ENCODE assay signal across 26 mouse cellular contexts in the genomic region with DNA sequence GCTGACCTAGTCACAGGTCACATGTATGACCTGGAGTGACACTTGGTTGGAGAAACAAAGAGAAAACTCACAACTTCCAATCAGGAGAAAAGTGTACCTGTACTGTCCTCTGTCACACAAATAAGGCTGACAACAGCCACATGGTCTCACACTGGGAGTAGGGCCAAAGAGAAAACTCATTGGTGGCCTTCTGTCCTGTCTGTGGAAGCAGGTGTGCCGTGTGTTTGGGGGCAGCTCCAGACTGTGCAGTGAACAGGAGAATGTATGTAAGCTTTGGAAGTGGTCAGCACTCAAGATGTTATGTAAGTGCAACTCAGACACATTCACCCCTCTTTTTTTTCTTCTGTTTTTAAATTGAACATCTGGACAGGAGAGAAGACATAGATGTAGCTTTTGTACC.
"Had no signal": no experiment of that assay in that cellular context is flagged by ENCODE, and none has a peak within 500 bp of the region (broad histone marks: within the 10 kb centered on the region; RNA-seq: fewer than 3 reads in every experiment).

No protein-coding gene starts in this region.

- ATAC-seq: forebrain, embryonic 13.5 days; forebrain, embryonic 14.5 days; forebrain, embryonic 15.5 days; forebrain, embryonic 16.5 days; forebrain, postnatal 0 days had no signal

- H3K4me2 ChIP-seq: embryonic facial prominence, embryonic 12.5 days; embryonic facial prominence, embryonic 13.5 days; embryonic facial prominence, embryonic 15.5 days; forebrain, embryonic 12.5 days; forebrain, embryonic 13.5 days; forebrain, embryonic 15.5 days had no signal

- H3K27me3 ChIP-seq: embryonic facial prominence, embryonic 12.5 days; embryonic facial prominence, embryonic 13.5 days; embryonic facial prominence, embryonic 15.5 days; forebrain, embryonic 12.5 days; forebrain, embryonic 13.5 days; forebrain, embryonic 15.5 days had no signal

- H3K9ac ChIP-seq: embryonic facial prominence, embryonic 12.5 days; embryonic facial prominence, embryonic 13.5 days; embryonic facial prominence, embryonic 15.5 days; forebrain, embryonic 12.5 days; forebrain, embryonic 13.5 days; forebrain, embryonic 15.5 days; forebrain, postnatal 0 days had no signal

- H3K4me3 ChIP-seq: embryonic facial prominence, embryonic 10.5 days; embryonic facial prominence, embryonic 12.5 days; embryonic facial prominence, embryonic 13.5 days; embryonic facial prominence, embryonic 15.5 days; erythroblast, embryonic 14.5 days; forebrain, embryonic 10.5 days; forebrain, embryonic 12.5 days; forebrain, embryonic 13.5 days; forebrain, embryonic 15.5 days; gastrocnemius, adult 2 months; heart, adult 2 months had no signal

- H3K27ac ChIP-seq: embryonic facial prominence, embryonic 10.5 days; embryonic facial prominence, embryonic 12.5 days; embryonic facial prominence, embryonic 13.5 days; embryonic facial prominence, embryonic 15.5 days; forebrain, embryonic 10.5 days; forebrain, embryonic 12.5 days; forebrain, embryonic 13.5 days; forebrain, embryonic 15.5 days; gastrocnemius, adult 2 months; heart, adult 2 months had no signal

- DNase-seq: cerebellum, adult 9-10 months; cerebellum, adult 9-11 months; cerebellum, postnatal 10 days; cerebellum, postnatal 25 days; cerebellum, postnatal 36 days; embryo, embryonic 11 days; forebrain, postnatal 0 days; gastrocnemius, adult 2 months; gastrocnemius, postnatal 10 days; gastrocnemius, postnatal 14 days; gastrocnemius, postnatal 25 days; gastrocnemius, postnatal 36 days; heart, adult 11 months; heart, adult 18-20 months; heart, adult 2 months had no signal

- H3K9me3 ChIP-seq: embryonic facial prominence, embryonic 10.5 days; embryonic facial prominence, embryonic 12.5 days; embryonic facial prominence, embryonic 13.5 days; embryonic facial prominence, embryonic 15.5 days; forebrain, embryonic 10.5 days; forebrain, embryonic 12.5 days; forebrain, embryonic 13.5 days; forebrain, embryonic 15.5 days had no signal
